Mouse (Mus musculus) kidney, adult 2 months (tissue): ENCODE measurements around the gene Cd200.

Source experiments
- CTCF ChIP-seq: fragments of 200-500 bp; conservative IDR thresholded peaks from 2 replicates; pipeline ENCODE4 v1.5.1; 2011; ENCODE audit warnings: low read depth, mild to moderate bottlenecking, control low read depth, low read length, moderate library complexity, mixed read lengths; ENCODE audit not compliant: insufficient read depth, insufficient read length
- POLR2A ChIP-seq: fragments of 200-500 bp; IDR thresholded peaks from one replicate; pipeline ENCODE4 v1.6.1; 2011; ENCODE audit warnings: low read depth, low read length, control low read depth

GRCm38 (mm10) chr16:45381811-45382210 is 27.0 kb downstream of the Cd200 start:
- no peak for TF ChIP-seq CTCF
- no peak for TF ChIP-seq POLR2A
